Mouse (Mus musculus): Measurements from ENCODE around the gene Sept12.

GRCm38 (mm10) chr16:5011285-5011684 lies 13.6 kb upstream of the Sept12 start:
- TF ChIP-seq POLR2A (IDR thresholded peaks at IDR 0.05; ENCODE audit: extremely low read depth, insufficient read depth, low read length) (no peak), CTCF (IDR thresholded peaks at IDR 0.05; ENCODE audit: extremely low read depth, insufficient read depth, low read length) (no peak)

Measured in cortical plate, adult 2 months (tissue).